Mouse (Mus musculus) heart, embryonic 11.5 days (tissue): Measurements from ENCODE around the gene Osmr. TPM values are rescaled to one million over a fixed set of nuclear protein-coding genes. Genes with fewer than 3 reads are reported as not detected.
"Not testable (repeated sequence)": the region's sequence is repeated elsewhere in the genome, so short reads cannot be mapped to it uniquely, and the experiment has no call there.

Experiments used
- ATAC-seq: fragments of 200-750 bp; cut with Nextera tagmentation; replicated peaks from 2 replicates; pipeline ENCODE4 v1.8.0; 2017; ENCODE audit warnings: moderate library complexity; ENCODE audit not compliant: insufficient number of reproducible peaks, low FRiP score, low TSS enrichment
- H3K27ac ChIP-seq: fragments of 300-500 bp; sonication (generic); 2 replicates; pipeline ENCODE4 v1.5.1; 2014; ENCODE audit warnings: mild to moderate bottlenecking, low read depth, low read length
- H3K27me3 ChIP-seq: fragments of 300-500 bp; sonication (generic); 2 replicates; pipeline ENCODE4 v1.6.1; 2014; ENCODE audit warnings: mild to moderate bottlenecking, low read length, mixed read lengths; ENCODE audit not compliant: control insufficient read depth, insufficient read depth
- H3K36me3 ChIP-seq: fragments of 300-500 bp; sonication (generic); 2 replicates; pipeline ENCODE4 v1.6.1; 2014; ENCODE audit warnings: mild to moderate bottlenecking, low read length, moderate library complexity, mixed read lengths; ENCODE audit not compliant: control insufficient read depth, insufficient read depth
- H3K4me1 ChIP-seq: fragments of 300-500 bp; sonication (generic); 2 replicates; pipeline ENCODE4 v1.6.1; 2014; ENCODE audit warnings: low read length; ENCODE audit not compliant: control insufficient read depth, insufficient read depth
- H3K4me2 ChIP-seq: fragments of 300-500 bp; sonication (generic); 2 replicates; pipeline ENCODE4 v1.6.1; 2014; ENCODE audit warnings: mild to moderate bottlenecking, moderate library complexity
- H3K4me3 ChIP-seq: fragments of 300-500 bp; sonication (generic); 2 replicates; pipeline ENCODE4 v1.5.1; 2014; ENCODE audit warnings: low read depth, low read length
- H3K9ac ChIP-seq: fragments of 300-500 bp; sonication (generic); 2 replicates; pipeline ENCODE4 v1.6.1; 2014; ENCODE audit warnings: mild to moderate bottlenecking, low read depth, low read length, moderate library complexity
- H3K9me3 ChIP-seq: fragments of 300-500 bp; sonication (generic); replicated peaks from 2 replicates; pipeline ENCODE4 v1.6.1; 2016; ENCODE audit warnings: low read length; ENCODE audit not compliant: control insufficient read depth
- WGBS: fragments of 180-500 bp; shearing (Covaris S2); extraction: QIAGEN DNeasy Blood & Tissue Kit; methylation state at CpG from one replicate; pipeline ENCODE4 v1.1.7; 2014; ENCODE audit not compliant: insufficient replicate concordance; 5-methylcytosine and 5-hydroxymethylcytosine counted together
- polyA plus RNA-seq: library from polyadenylated mRNA; unstranded; fragments of >200 nt; fragmentation: Nextera tagmentation; extraction: Ambion mirVana; gene quantifications from 2 replicates; pipeline ENCODE4 v1.2.1, GENCODE M21; 2014

Gene Osmr
- polyA plus RNA-seq, 1 experiment from 2014 or later: 0.57 TPM

GRCm38 (mm10) chr15:6857270-6857905, 17.4 kb downstream of the Osmr start:
- no peak overlapping the region for H3K9ac ChIP-seq
- no peaks in the 10 kb centered on the region for H3K27me3 ChIP-seq
- no peak overlapping the region for H3K4me2 ChIP-seq
- H3K36me3 ChIP-seq: no peaks in the 10 kb centered on the region
- H3K9me3 ChIP-seq: no peaks in the 10 kb centered on the region
- WGBS: 81% methylated on average over 9 of the region's 9 CpGs
- 0 out of 2 replicates have a peak, but pooled peaks cover 6% of the 10 kb centered on the region for H3K4me1 ChIP-seq
- H3K4me3 ChIP-seq: no peak overlapping the region
- no peak for ATAC-seq
- no peak overlapping the region for H3K27ac ChIP-seq

GRCm38 (mm10) chr15:6849851-6850250, 24.9 kb downstream of the Osmr start:
- Histone ChIP-seq H3K4me2 (no peak overlapping the region), H3K27me3 (no peaks in the 10 kb centered on the region), H3K4me3 (no peak overlapping the region), H3K9ac (no peak overlapping the region), H3K4me1 (no peaks in the 10 kb centered on the region), H3K27ac (no peak overlapping the region), H3K9me3 (no peaks in the 10 kb centered on the region), H3K36me3 (no peaks in the 10 kb centered on the region)
- 58% methylated on average over 1 of the region's 1 CpGs for WGBS
- no peak for ATAC-seq

DNA sequence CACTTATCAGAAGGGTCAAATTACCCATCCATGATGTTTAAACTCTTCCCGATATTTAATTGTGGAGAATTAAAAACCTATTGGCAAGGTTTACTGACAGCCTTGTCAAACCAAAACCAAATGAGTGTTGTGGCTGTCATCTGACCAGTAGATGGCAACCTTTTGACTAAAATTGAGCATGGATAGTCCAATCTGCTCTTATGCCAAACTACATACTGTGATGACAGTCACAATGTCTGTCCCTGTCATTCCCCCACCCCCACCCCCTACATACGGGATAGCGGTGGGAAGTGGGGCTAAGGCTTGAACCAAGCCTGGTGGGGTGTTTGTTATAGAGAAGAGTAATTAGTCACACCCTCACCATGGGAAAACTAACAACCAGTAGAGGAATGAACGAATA, 34.6 kb downstream of the Osmr start:
- Histone ChIP-seq H3K9ac (no peak overlapping the region), H3K36me3 (no peaks in the 10 kb centered on the region), H3K27me3 (no peaks in the 10 kb centered on the region), H3K4me2 (no peak overlapping the region), H3K4me1 (no peaks in the 10 kb centered on the region), H3K9me3 (no peaks in the 10 kb centered on the region), H3K27ac (no peak overlapping the region), H3K4me3 (no peak overlapping the region)
- 48% methylated on average over 4 of the region's 4 CpGs for WGBS
- no peak for ATAC-seq

DNA sequence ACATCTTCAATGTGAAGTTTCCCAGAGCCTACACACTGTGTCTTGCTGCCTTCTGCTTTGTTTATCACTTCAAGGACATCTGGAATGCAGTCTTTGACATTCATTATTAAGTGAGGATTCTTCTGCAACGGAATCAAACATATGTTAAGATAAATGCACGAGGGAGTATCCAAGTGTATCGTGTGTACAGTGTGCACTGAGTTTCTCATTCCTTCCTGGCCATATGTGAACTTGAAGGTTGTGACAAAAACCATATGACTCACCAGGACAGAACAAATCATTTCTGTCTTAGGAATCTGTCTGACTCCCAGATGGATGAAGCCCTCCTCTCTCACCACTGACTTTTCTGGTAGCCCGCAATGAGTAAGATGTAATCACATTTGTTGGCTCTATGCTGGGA, 59.0 kb downstream of the Osmr start:
- H3K27ac ChIP-seq: no peak overlapping the region
- no peak overlapping the region for H3K9ac ChIP-seq
- H3K36me3 ChIP-seq: no peaks in the 10 kb centered on the region
- no peaks in the 10 kb centered on the region for H3K4me1 ChIP-seq
- H3K4me2 ChIP-seq: no peak overlapping the region
- WGBS: 64% methylated on average over 4 of the region's 4 CpGs
- no peak for ATAC-seq
- no peaks in the 10 kb centered on the region for H3K27me3 ChIP-seq
- H3K9me3 ChIP-seq: no peaks in the 10 kb centered on the region
- no peak overlapping the region for H3K4me3 ChIP-seq

DNA sequence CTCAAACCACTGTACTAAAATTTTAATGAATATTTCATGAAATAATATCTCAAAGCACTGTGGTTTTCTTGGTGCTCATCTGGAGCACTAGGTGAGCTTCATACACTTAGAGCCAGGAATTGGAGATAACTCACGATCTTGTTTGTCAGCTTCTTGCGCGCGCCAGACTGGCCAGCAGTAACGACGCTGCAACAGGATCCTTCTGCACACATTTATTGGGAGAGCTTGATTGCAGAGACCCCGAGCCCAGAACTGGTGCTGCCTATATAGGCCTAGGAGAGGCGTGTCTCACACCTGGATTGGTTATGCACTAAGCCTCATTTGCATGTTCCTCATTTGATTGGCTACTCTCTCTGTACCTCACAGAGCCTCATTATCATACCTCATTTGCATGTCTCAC, 73.6 kb downstream of the Osmr start:
- H3K27ac ChIP-seq, H3K9ac ChIP-seq, H3K9me3 ChIP-seq, H3K4me2 ChIP-seq, H3K4me3 ChIP-seq, H3K27me3 ChIP-seq, H3K4me1 ChIP-seq, ATAC-seq: not testable (repeated sequence)
- peaks cover 21% of the 10 kb centered on the region for H3K36me3 ChIP-seq
- 96% methylated on average over 8 of the region's 8 CpGs for WGBS

DNA sequence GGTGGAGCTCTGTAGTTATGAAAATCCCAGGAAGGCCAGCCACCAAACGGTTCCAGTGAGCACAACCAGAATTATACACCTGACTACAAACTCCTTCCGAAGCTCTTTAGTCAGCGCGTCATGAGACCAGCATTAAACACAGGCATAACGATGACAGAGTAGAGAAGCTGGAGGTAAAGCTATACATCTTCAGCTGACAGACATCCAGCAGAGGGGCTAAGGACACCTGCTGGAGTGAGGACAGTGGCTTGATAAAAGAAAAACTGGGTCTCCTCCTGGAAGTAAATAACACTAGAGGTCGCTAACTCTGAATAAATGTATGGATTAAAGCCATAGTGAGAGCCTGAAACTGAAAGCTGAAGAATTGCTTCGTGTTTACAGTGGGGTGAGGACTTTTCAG, 81.9 kb downstream of the Osmr start:
- Histone ChIP-seq H3K27ac (no peak overlapping the region), H3K9me3 (no peaks in the 10 kb centered on the region), H3K9ac (no peak overlapping the region), H3K36me3 (peaks cover 29% of the 10 kb centered on the region), H3K27me3 (no peaks in the 10 kb centered on the region), H3K4me1 (no peaks in the 10 kb centered on the region), H3K4me3 (no peak overlapping the region), H3K4me2 (no peak overlapping the region)
- no peak for ATAC-seq
- WGBS: 87% methylated on average over 7 of the region's 7 CpGs

- Histone ChIP-seq H3K4me1 (no peaks in the 10 kb centered on the region), H3K4me3 (no peak overlapping the region), H3K27ac (no peak overlapping the region), H3K9me3 (no peaks in the 10 kb centered on the region), H3K9ac (no peak overlapping the region), H3K4me2 (no peak overlapping the region), H3K36me3 (peaks cover 29% of the 10 kb centered on the region), H3K27me3 (no peaks in the 10 kb centered on the region)
- 87% methylated on average over 11 of the region's 11 CpGs for WGBS
- ATAC-seq: no peak
These were observed 83.1 kb downstream of the Osmr start for GRCm38 (mm10) chr15:6791648-6792047.

GRCm38 (mm10) chr15:6790011-6790410, 84.8 kb downstream of the Osmr start:
- ATAC-seq: no peak
- Histone ChIP-seq H3K27ac (no peak overlapping the region), H3K36me3 (peaks cover 33% of the 10 kb centered on the region), H3K27me3 (no peaks in the 10 kb centered on the region), H3K4me1 (no peaks in the 10 kb centered on the region), H3K9me3 (no peaks in the 10 kb centered on the region), H3K9ac (no peak overlapping the region), H3K4me3 (no peak overlapping the region), H3K4me2 (no peak overlapping the region)
- WGBS: 88% methylated on average over 7 of the region's 7 CpGs

DNA sequence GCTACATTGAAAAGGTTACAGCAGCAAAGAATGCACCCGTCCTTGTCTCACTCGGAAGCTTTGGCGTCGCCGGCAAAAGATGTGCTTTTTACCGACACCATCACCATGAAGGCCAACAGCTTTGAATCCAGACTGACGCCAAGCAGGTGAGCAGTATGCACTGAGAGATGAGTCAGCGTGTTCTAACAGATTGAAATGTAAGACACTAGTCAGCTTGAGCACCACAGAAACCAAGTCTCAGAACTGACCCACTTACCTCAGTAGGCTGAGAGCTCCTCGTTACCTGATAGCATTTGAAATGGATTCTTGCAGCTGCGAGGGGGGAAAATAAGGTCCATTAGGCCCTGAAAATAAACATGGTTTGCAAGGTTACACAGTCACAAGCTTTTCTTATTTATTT, 87.5 kb downstream of the Osmr start:
- H3K4me3 ChIP-seq: no peak overlapping the region
- no peak for ATAC-seq
- no peak overlapping the region for H3K9ac ChIP-seq
- no peaks in the 10 kb centered on the region for H3K4me1 ChIP-seq
- peaks cover 36% of the 10 kb centered on the region for H3K36me3 ChIP-seq
- WGBS: 92% methylated on average over 10 of the region's 10 CpGs
- no peak overlapping the region for H3K4me2 ChIP-seq
- H3K9me3 ChIP-seq: no peaks in the 10 kb centered on the region
- no peaks in the 10 kb centered on the region for H3K27me3 ChIP-seq
- H3K27ac ChIP-seq: no peak overlapping the region
